Mouse (Mus musculus): Measurements from ENCODE around the gene Pwwp2a.
A peak's percentile ranks its signal among the peaks of the same experiment; 100 is the strongest.

Gene Pwwp2a

DNA sequence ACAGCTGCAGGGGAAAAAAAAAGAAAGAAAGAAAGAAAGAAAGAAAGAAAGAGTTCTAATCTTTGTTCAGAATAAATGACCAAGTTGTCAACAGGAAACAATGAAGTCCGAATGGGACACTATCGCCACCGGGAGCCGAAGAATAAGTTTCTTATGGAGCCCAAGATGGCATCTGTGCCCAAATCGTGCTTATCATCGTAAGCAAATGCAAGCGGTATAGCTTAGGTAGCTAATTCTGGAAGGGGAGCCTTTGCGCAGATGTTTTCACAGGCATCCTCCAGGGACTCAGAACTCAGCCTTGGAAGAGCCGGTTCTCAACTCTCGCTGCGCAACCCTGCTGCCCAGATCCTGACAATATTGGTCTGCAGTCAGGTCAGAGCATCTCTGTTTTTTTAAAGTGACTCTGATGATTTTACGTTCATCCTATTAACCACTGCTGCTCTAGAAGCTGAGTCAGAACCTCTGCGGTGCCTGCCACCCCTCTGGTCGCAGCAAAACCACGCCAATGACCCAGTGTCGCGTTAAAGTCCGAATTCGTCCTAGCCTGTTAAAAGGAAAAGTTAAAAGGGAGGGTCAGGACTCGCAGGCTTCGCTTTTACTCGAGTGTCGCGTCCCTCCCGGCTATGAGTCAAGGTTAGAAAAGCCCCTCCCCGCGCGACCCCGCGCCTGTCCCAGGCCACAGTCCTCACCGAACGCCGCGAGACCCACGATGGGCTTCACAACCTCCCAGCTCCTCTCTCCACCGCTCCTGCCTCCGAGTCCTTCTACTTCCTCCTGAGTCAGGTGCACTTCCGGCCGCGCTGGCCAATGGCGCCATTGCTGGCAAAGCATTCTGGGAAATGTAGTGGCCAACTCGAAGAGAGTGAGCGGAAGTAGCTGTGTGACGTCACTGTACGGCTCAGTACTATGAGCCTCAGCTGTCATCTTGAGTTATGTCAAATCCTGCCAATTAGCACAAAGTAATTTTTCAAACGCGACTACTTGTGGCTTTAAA, 65.7 kb downstream of the Pwwp2a start, which contains the start of gene Ttc1:
Gene Ttc1 (minus strand): TSS at position 776 of the 994 bp plus-strand sequence.
- TF ChIP-seq CTCF (conservative IDR thresholded peaks at IDR 0.05; ENCODE audit: low read length): no peak
- no peak for TF ChIP-seq NANOG (IDR thresholded peaks at IDR 0.05; ENCODE audit: borderline replicate concordance, low read length)
- no peak for TF ChIP-seq POU5F1 (IDR thresholded peaks at IDR 0.05; ENCODE audit: borderline replicate concordance, low read length)
- Histone ChIP-seq H3K4me3 (replicated peaks; ENCODE audit: low read length) (peak within 1 kb of the TSS; percentile 93), H3K4me1 (replicated peaks; ENCODE audit: low read depth, low read length) (peaks cover 30% of the 10 kb centered on the region), H3K27me3 (ENCODE audit: insufficient read depth, low read length) (no peaks in the 10 kb centered on the region), H3K9me3 (ENCODE audit: low read length) (no peaks in the 10 kb centered on the region), H3K36me3 (ENCODE audit: insufficient read depth, low read length) (peaks cover 27% of the 10 kb centered on the region)

DNA sequence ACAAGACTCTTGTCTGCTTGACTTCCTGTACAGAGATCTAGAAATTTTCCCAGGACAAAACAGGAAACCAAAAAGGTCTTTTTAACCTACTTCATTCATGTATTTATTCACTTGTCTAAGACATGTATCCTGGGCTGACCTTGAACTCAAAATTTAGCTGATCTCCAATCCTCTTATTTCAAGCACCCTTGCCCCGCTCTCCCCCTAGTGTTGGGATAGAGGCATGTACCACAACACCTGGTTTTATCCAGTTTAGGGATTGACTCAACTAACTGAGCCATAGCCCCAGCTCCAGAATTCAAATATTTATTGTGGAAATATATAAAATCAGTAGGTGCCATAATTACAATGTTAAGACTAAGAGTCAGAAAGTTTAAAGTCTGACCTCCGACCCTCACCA, 69.7 kb downstream of the Pwwp2a start:
- Histone ChIP-seq H3K9me3 (ENCODE audit: low read length) (no peaks in the 10 kb centered on the region), H3K36me3 (ENCODE audit: insufficient read depth, low read length) (no peaks in the 10 kb centered on the region), H3K4me3 (replicated peaks; ENCODE audit: low read length) (no peak overlapping the region), H3K27me3 (ENCODE audit: insufficient read depth, low read length) (no peaks in the 10 kb centered on the region), H3K4me1 (replicated peaks; ENCODE audit: low read depth, low read length) (peaks cover 36% of the 10 kb centered on the region)
- no peak for TF ChIP-seq POU5F1 (IDR thresholded peaks at IDR 0.05; ENCODE audit: borderline replicate concordance, low read length)
- no peak for TF ChIP-seq NANOG (IDR thresholded peaks at IDR 0.05; ENCODE audit: borderline replicate concordance, low read length)
- TF ChIP-seq CTCF (conservative IDR thresholded peaks at IDR 0.05; ENCODE audit: low read length): peak; percentile 45

DNA sequence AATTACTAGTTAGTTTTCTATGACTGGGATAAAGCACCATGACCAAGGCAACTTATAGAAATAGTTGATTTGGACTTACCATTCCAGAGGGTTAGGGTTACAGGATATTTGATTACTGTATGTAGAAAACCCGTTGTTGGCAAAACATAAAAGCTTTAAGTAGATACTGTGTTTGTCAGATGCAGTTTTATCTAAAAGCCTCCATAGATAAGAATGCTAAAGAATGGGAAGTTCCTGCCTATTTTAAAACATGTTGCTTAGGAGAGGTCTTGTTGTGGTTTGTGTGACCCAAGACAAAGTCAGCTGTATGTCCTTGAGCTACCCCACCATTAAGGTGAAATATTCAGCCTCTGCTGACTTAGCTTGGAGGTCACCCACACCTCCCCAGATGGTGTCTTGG, 72.8 kb downstream of the Pwwp2a start:
- H3K36me3 ChIP-seq (ENCODE audit: insufficient read depth, low read length): no peaks in the 10 kb centered on the region
- no peak for TF ChIP-seq NANOG (IDR thresholded peaks at IDR 0.05; ENCODE audit: borderline replicate concordance, low read length)
- no peak for TF ChIP-seq POU5F1 (IDR thresholded peaks at IDR 0.05; ENCODE audit: borderline replicate concordance, low read length)
- TF ChIP-seq CTCF (conservative IDR thresholded peaks at IDR 0.05; ENCODE audit: low read length): no peak
- H3K4me1 ChIP-seq (replicated peaks; ENCODE audit: low read depth, low read length): peaks cover 27% of the 10 kb centered on the region
- no peak overlapping the region for H3K4me3 ChIP-seq (replicated peaks; ENCODE audit: low read length)
- peaks cover 3% of the 10 kb centered on the region; the same call in 1 of the 2 replicates for H3K27me3 ChIP-seq (ENCODE audit: insufficient read depth, low read length)
- H3K9me3 ChIP-seq (ENCODE audit: low read length): no peaks in the 10 kb centered on the region

DNA sequence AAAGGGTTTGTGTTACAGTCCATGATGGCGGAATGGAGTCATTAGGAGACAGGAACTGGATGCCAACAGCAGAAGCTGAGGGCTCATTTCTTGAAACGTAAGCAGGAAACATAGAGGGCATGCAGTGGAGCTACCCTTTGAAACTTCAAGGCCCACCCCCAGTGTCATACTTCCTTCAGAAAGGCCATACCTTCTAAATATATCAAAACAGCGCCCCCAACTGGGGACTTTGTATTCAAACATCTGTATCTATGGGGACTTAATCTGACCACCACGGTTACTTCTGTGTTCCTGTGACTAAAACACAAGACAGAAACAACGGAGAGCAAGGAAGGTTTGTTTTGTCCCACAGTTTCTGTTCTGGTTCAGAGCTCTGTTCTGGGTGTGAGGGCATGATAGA, 73.6 kb downstream of the Pwwp2a start:
- TF ChIP-seq POU5F1 (IDR thresholded peaks at IDR 0.05; ENCODE audit: borderline replicate concordance, low read length): no peak
- peak; percentile 55 for TF ChIP-seq CTCF (conservative IDR thresholded peaks at IDR 0.05; ENCODE audit: low read length)
- Histone ChIP-seq H3K9me3 (ENCODE audit: low read length) (no peaks in the 10 kb centered on the region), H3K4me3 (replicated peaks; ENCODE audit: low read length) (no peak overlapping the region), H3K4me1 (replicated peaks; ENCODE audit: low read depth, low read length) (peaks cover 27% of the 10 kb centered on the region), H3K36me3 (ENCODE audit: insufficient read depth, low read length) (no peaks in the 10 kb centered on the region), H3K27me3 (ENCODE audit: insufficient read depth, low read length) (peaks cover 3% of the 10 kb centered on the region; the same call in 1 of the 2 replicates)

DNA sequence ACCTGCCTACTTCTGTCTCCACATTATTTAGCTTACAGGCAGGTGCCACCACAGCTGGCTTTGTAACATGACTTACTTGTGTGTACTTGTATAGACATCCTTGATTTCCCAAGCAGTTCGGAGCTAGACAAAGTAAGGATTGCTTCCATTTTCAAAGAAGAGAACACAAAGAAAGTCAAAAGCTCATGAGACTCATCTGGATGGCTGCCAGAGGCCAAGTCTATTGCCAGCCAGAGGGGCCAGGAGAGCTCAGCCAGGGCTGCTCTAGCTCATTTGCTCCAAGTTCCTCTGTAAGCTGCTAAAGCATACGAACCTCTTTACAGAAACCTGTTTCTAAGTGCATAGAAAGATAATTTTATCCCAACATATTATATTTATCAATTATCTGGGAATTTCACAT, 76.6 kb downstream of the Pwwp2a start:
- Histone ChIP-seq H3K4me1 (replicated peaks; ENCODE audit: low read depth, low read length) (peaks cover 5% of the 10 kb centered on the region), H3K27me3 (ENCODE audit: insufficient read depth, low read length) (peaks cover 13% of the 10 kb centered on the region; the same call in 1 of the 2 replicates), H3K36me3 (ENCODE audit: insufficient read depth, low read length) (no peaks in the 10 kb centered on the region), H3K4me3 (replicated peaks; ENCODE audit: low read length) (no peak overlapping the region), H3K9me3 (ENCODE audit: low read length) (no peaks in the 10 kb centered on the region)
- TF ChIP-seq POU5F1 (IDR thresholded peaks at IDR 0.05; ENCODE audit: borderline replicate concordance, low read length) (no peak), CTCF (conservative IDR thresholded peaks at IDR 0.05; ENCODE audit: low read length) (no peak), NANOG (IDR thresholded peaks at IDR 0.05; ENCODE audit: borderline replicate concordance, low read length) (no peak)

DNA sequence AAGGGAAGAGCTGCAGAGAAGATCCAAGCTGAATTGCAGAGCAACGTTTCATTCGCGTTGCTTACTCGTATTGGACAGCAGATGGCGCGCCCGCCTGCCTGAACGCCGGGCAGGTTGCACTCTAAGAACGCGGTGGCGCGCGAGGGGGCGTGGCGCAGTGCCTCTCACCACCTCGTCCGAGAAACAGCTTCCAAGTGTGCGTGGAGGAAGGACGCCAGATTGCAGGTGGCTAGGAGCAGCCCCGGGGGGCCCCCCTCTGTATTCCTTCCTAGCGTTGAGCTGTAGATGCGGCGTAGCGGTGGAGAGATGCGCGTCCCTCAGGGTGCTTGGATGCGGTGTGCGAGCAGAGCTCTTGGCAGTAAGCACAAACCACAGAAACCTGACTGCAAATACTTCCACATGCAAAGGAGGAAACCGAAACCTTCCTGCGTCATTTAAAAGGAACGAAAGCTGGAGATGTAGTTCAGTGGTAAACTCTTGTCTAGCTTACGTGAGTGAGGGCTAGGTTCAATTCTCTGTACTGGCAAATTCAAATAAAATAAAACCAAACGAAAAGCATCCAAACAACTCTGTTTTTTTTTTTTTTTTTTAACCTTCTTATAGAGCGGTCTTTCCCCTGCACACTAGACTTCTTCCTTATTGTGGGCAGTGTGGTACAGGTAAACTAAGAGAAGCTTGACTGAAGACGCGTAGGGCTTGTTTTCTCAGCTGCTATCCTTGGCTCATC, 85.3 kb downstream of the Pwwp2a start:
- no peak for TF ChIP-seq POU5F1 (IDR thresholded peaks at IDR 0.05; ENCODE audit: borderline replicate concordance, low read length)
- peak; percentile 30; the same call in 1 of the 2 replicates for TF ChIP-seq CTCF (conservative IDR thresholded peaks at IDR 0.05; ENCODE audit: low read length)
- Histone ChIP-seq H3K27me3 (ENCODE audit: insufficient read depth, low read length) (peaks cover 25% of the 10 kb centered on the region), H3K4me1 (replicated peaks; ENCODE audit: low read depth, low read length) (peaks cover 4% of the 10 kb centered on the region; the same call in 1 of the 2 replicates), H3K9me3 (ENCODE audit: low read length) (no peaks in the 10 kb centered on the region), H3K4me3 (replicated peaks; ENCODE audit: low read length) (peak overlapping the region; percentile 73), H3K36me3 (ENCODE audit: insufficient read depth, low read length) (no peaks in the 10 kb centered on the region)

DNA sequence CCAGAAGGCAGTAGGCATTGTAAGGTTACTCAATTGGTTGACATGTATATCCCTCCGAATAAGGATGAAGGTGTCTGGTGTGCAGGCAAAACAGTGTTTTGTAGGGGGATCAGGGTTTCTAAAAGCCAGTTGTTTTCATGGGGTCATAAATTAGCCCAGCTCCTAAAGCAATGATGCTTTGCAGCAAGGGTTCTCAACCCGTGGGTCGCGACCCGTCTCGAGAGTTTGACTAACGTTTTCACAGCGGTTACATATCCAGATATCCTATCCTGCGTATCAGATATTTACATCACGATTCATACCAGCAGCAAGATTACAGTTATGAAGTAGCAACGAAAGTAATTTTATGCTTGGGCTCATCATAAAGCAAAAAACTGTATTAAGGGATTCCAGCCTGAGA, 86.0 kb downstream of the Pwwp2a start:
- Histone ChIP-seq H3K9me3 (ENCODE audit: low read length) (no peaks in the 10 kb centered on the region), H3K4me3 (replicated peaks; ENCODE audit: low read length) (no peak overlapping the region), H3K4me1 (replicated peaks; ENCODE audit: low read depth, low read length) (peaks cover 4% of the 10 kb centered on the region; the same call in 1 of the 2 replicates), H3K27me3 (ENCODE audit: insufficient read depth, low read length) (peaks cover 22% of the 10 kb centered on the region), H3K36me3 (ENCODE audit: insufficient read depth, low read length) (no peaks in the 10 kb centered on the region)
- TF ChIP-seq CTCF (conservative IDR thresholded peaks at IDR 0.05; ENCODE audit: low read length) (no peak), NANOG (IDR thresholded peaks at IDR 0.05; ENCODE audit: borderline replicate concordance, low read length) (no peak), POU5F1 (IDR thresholded peaks at IDR 0.05; ENCODE audit: borderline replicate concordance, low read length) (no peak)

DNA sequence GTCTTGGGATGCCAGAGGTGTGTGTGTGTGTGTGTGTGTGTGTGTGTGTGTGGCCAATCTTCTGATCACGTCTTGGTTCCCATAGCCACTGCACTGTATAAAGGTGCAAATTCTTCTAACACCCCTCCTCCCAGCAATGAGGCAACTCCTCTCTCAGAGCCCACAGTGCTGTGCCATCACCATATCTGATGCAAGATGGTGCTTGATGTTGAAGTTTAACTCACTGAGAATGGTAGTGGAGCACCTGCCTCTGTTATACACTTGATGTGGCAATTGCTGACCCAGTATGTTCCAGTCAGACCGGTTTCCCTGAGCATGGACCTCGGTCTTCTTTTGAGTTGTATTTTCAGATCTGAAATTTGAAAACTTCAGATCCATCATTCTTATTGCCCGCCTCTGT, 88.3 kb downstream of the Pwwp2a start:
- TF ChIP-seq CTCF (conservative IDR thresholded peaks at IDR 0.05; ENCODE audit: low read length): no peak
- no peak for TF ChIP-seq POU5F1 (IDR thresholded peaks at IDR 0.05; ENCODE audit: borderline replicate concordance, low read length)
- no peak for TF ChIP-seq NANOG (IDR thresholded peaks at IDR 0.05; ENCODE audit: borderline replicate concordance, low read length)
- no peaks in the 10 kb centered on the region for H3K36me3 ChIP-seq (ENCODE audit: insufficient read depth, low read length)
- no peaks in the 10 kb centered on the region for H3K9me3 ChIP-seq (ENCODE audit: low read length)
- no peak overlapping the region for H3K4me3 ChIP-seq (replicated peaks; ENCODE audit: low read length)
- peaks cover 35% of the 10 kb centered on the region for H3K27me3 ChIP-seq (ENCODE audit: insufficient read depth, low read length)
- H3K4me1 ChIP-seq (replicated peaks; ENCODE audit: low read depth, low read length): peaks cover 4% of the 10 kb centered on the region; the same call in 1 of the 2 replicates

Data from E14TG2a.4 (cell line).